In genomic region chr7:145197042-145197441, GRCm38 (mm10) we compare ENCODE assay signal across 11 mouse cellular contexts. TPM values are rescaled to one million over a fixed set of nuclear protein-coding genes. Genes with fewer than 3 reads are reported as not detected.
DNase-seq lines count a peak whose midpoint lies in the region; TF ChIP-seq lines count a peak whose summit lies in the region.
"Had no signal": no experiment of that assay in that cellular context is flagged by ENCODE, and none has a peak within 500 bp of the region (broad histone marks: within the 10 kb centered on the region; RNA-seq: fewer than 3 reads in every experiment).

No protein-coding gene starts in this region.

- WGBS in cerebellum, adult 2 months, result 38% methylated on average over 3 of the region's 3 CpGs

- peaks cover 29% of the 10 kb centered on the region for H3K4me1 ChIP-seq in cerebellum, adult 2 months (ENCODE audit: control insufficient read depth, insufficient read depth, low read length)

- no peak for TF ChIP-seq POLR2A in cerebellum, adult 2 months (IDR thresholded peaks at IDR 0.05; ENCODE audit: borderline replicate concordance, insufficient read depth, low read length)

- H3K27ac ChIP-seq in cerebellum, adult 2 months (ENCODE audit: insufficient read depth, low read length), result no peak overlapping the region
- H3K27ac ChIP-seq: midbrain, embryonic 12.5 days had no signal

- H3K4me3 ChIP-seq in cerebellum, adult 2 months (replicated peaks; ENCODE audit: insufficient read depth, low read depth, low read length), result no peak overlapping the region
- H3K4me3 ChIP-seq: midbrain, embryonic 12.5 days had no signal

- no peak for TF ChIP-seq CTCF in cerebellum, adult 2 months (IDR thresholded peaks at IDR 0.05; ENCODE audit: borderline replicate concordance, insufficient read depth, low read depth, low read length)

- DNase-seq in cerebellum, adult 2 months, result peak; percentile 42 to 60
- DNase-seq in cerebellum, adult 11-12 months, result no peak
- peak; percentile 38 to 49 for DNase-seq in cerebellum, postnatal 25 days
- DNase-seq in heart, postnatal 10 days, result peak; percentile 58 to 62
- peak; percentile 61 for DNase-seq in left cerebral cortex, postnatal 4 days
- no peak for DNase-seq in T-cell, adult 2 months (ENCODE audit: low spot score)
- no peak for DNase-seq in kidney, adult 9 months
- DNase-seq in spleen, postnatal 14 days (ENCODE audit: low spot score in 2 of 2), result no peak
- DNase-seq: forebrain, postnatal 0 days; kidney, postnatal 25 days had no signal

- intact Hi-C loops in heart, postnatal 10 days (cut with DNase I), result loop anchor here (5.0 kb wide), 1 partner anchor 85 kb away; no protein-coding TSS in a partner anchor
- intact Hi-C loops in left cerebral cortex, postnatal 4 days (cut with DNase I), result no loop called here

- no peaks in the 10 kb centered on the region for H3K27me3 ChIP-seq in cerebellum, adult 2 months (ENCODE audit: control insufficient read depth, insufficient read depth, low read length)

RNA-seq across cellular contexts. Expression of gene 1810010D01Rik, which starts 10.9 kb away (rescaled TPM):
- 11.3 and 13.6 TPM in 2 replicates for polyA plus RNA-seq in cerebellum, adult 2 months (2012; rRNA removed)
- not detected for total RNA-seq in heart, postnatal 10 days (2021)
- not detected for total RNA-seq in left cerebral cortex, postnatal 4 days (2021)

Comparison
In these comparisons a context has a peak if more than half of its experiments do, and no peak if none do; other contexts are left out.
1. DNase-seq: peak in cerebellum, adult 2 months (2 of 2), cerebellum, postnatal 25 days (2 of 2), heart, postnatal 10 days (2 of 2) and left cerebral cortex, postnatal 4 days (single experiment); none in cerebellum, adult 11-12 months (single experiment), T-cell, adult 2 months (single experiment), kidney, adult 9 months (single experiment) and spleen, postnatal 14 days (0 of 2).